Mouse (Mus musculus) midbrain, postnatal 0 days (tissue): ENCODE data around the gene Itga1. TPM values are rescaled to one million over a fixed set of nuclear protein-coding genes. Genes with fewer than 3 reads are reported as not detected.

Experiments
- ATAC-seq: fragments of 200-750 bp; cut with Nextera tagmentation; 2 replicates; pipeline ENCODE4 v1.8.0; 2017; ENCODE audit warnings: moderate number of reproducible peaks, mild to moderate bottlenecking, moderate TSS enrichment, moderate library complexity; ENCODE audit not compliant: low FRiP score
- DNase-seq: peaks from one replicate; pipeline ENCODE4 v3.0.0-alpha.2; 2015; ENCODE audit warnings: low spot score
- H3K27ac ChIP-seq: fragments of 300-500 bp; sonication (generic); 2 replicates; pipeline ENCODE4 v1.5.1; 2014; ENCODE audit warnings: low read depth, mild to moderate bottlenecking, low read length, mixed read lengths
- H3K27me3 ChIP-seq: fragments of 300-500 bp; sonication (generic); 2 replicates; pipeline ENCODE4 v1.6.1; 2014; ENCODE audit warnings: low read length, control low read depth, mixed read lengths; ENCODE audit not compliant: insufficient read depth
- H3K36me3 ChIP-seq: fragments of 300-500 bp; sonication (generic); 2 replicates; pipeline ENCODE4 v1.6.1; 2014; ENCODE audit warnings: low read length, control low read depth, mixed read lengths; ENCODE audit not compliant: insufficient read depth
- H3K4me1 ChIP-seq: fragments of 300-500 bp; sonication (generic); 2 replicates; pipeline ENCODE4 v1.6.1; 2014; ENCODE audit warnings: mild to moderate bottlenecking, control low read depth, antibody characterized with exemption, low read length, mixed read lengths; ENCODE audit not compliant: insufficient read depth
- H3K4me2 ChIP-seq: fragments of 300-500 bp; sonication (generic); 2 replicates; pipeline ENCODE4 v1.6.1; 2014; ENCODE audit warnings: low read depth, mild to moderate bottlenecking, low read length, mixed read lengths; ENCODE audit not compliant: poor library complexity, severe bottlenecking
- H3K4me3 ChIP-seq: fragments of 300-500 bp; sonication (generic); 2 replicates; pipeline ENCODE4 v1.5.1; 2014; ENCODE audit warnings: low read depth, mild to moderate bottlenecking, low read length, moderate library complexity
- H3K9ac ChIP-seq: fragments of 300-500 bp; sonication (generic); replicated peaks from 2 replicates; pipeline ENCODE4 v1.6.1; 2014; ENCODE audit warnings: mild to moderate bottlenecking, low read length, moderate library complexity, mixed read lengths; ENCODE audit not compliant: poor library complexity, severe bottlenecking
- H3K9me3 ChIP-seq: fragments of 300-500 bp; sonication (generic); 2 replicates; pipeline ENCODE4 v1.6.1; 2016; ENCODE audit warnings: low read length, control low read depth
- CTCF ChIP-seq: IDR thresholded peaks from 2 replicates; pipeline ENCODE4 v1.5.1; 2016; ENCODE audit warnings: antibody characterized with exemption, mild to moderate bottlenecking
- WGBS: fragments of 180-500 bp; shearing (Covaris S2); extraction: QIAGEN DNeasy Blood & Tissue Kit; methylation state at CpG from one replicate; pipeline ENCODE4 v1.1.7; 2014; 5-methylcytosine and 5-hydroxymethylcytosine counted together
- polyA plus RNA-seq: library from polyadenylated mRNA; unstranded; fragments of >200 nt; fragmentation: Nextera tagmentation; extraction: Ambion mirVana; gene quantifications from 2 replicates; pipeline ENCODE4 v1.2.1, GENCODE M21; 2015
- total RNA-seq: library from RNA; depleted of rRNA; stranded (reverse); fragments of >200 nt; gene quantifications from 2 replicates; pipeline ENCODE4 v1.2.3, GENCODE M21; 2014

Gene Itga1
- total and polyA plus RNA-seq, 2 experiments from 2014 or later: 3.6 to 8.5 TPM

- no peaks in the 10 kb centered on the region for H3K9me3 ChIP-seq
- WGBS: 94% methylated on average over 9 of the region's 9 CpGs
- H3K36me3 ChIP-seq: no peaks in the 10 kb centered on the region
- no peaks in the 10 kb centered on the region for H3K4me1 ChIP-seq
- ATAC-seq: no peak
- no peak overlapping the region for H3K4me2 ChIP-seq
- H3K27ac ChIP-seq: no peak overlapping the region
- TF ChIP-seq CTCF: no peak
- H3K9ac ChIP-seq: no peak overlapping the region
- no peak for DNase-seq
- no peak overlapping the region for H3K4me3 ChIP-seq
- no peaks in the 10 kb centered on the region for H3K27me3 ChIP-seq
Measured at GRCm38 (mm10) chr13:115017545-115017944, 84.2 kb downstream of the Itga1 start.

GRCm38 (mm10) chr13:115011547-115011946 lies 90.2 kb downstream of the Itga1 start:
- Histone ChIP-seq H3K4me1 (no peaks in the 10 kb centered on the region), H3K9ac (no peak overlapping the region), H3K4me3 (no peak overlapping the region), H3K27ac (no peak overlapping the region), H3K36me3 (no peaks in the 10 kb centered on the region), H3K9me3 (no peaks in the 10 kb centered on the region), H3K4me2 (no peak overlapping the region), H3K27me3 (no peaks in the 10 kb centered on the region)
- WGBS: 48% methylated on average over 6 of the region's 6 CpGs
- DNase-seq: no peak
- no peak for TF ChIP-seq CTCF
- no peak for ATAC-seq

GRCm38 (mm10) chr13:115006213-115006835 lies 95.4 kb downstream of the Itga1 start:
- no peaks in the 10 kb centered on the region for H3K9me3 ChIP-seq
- H3K4me1 ChIP-seq: no peaks in the 10 kb centered on the region
- no peak overlapping the region for H3K9ac ChIP-seq
- H3K4me3 ChIP-seq: no peak overlapping the region
- TF ChIP-seq CTCF: no peak
- no peaks in the 10 kb centered on the region for H3K27me3 ChIP-seq
- H3K27ac ChIP-seq: no peak overlapping the region
- WGBS: 24% methylated on average over 9 of the region's 9 CpGs
- no peaks in the 10 kb centered on the region for H3K36me3 ChIP-seq
- H3K4me2 ChIP-seq: no peak overlapping the region
- ATAC-seq (no peak), DNase-seq (no peak)

- no peaks in the 10 kb centered on the region for H3K27me3 ChIP-seq
- WGBS: 86% methylated on average over 6 of the region's 6 CpGs
- H3K36me3 ChIP-seq: no peaks in the 10 kb centered on the region
- no peak overlapping the region for H3K9ac ChIP-seq
- DNase-seq: no peak
- H3K4me2 ChIP-seq: no peak overlapping the region
- no peaks in the 10 kb centered on the region for H3K4me1 ChIP-seq
- no peak for ATAC-seq
- no peaks in the 10 kb centered on the region for H3K9me3 ChIP-seq
- H3K4me3 ChIP-seq: no peak overlapping the region
- TF ChIP-seq CTCF: no peak
- H3K27ac ChIP-seq: no peak overlapping the region
Measured at GRCm38 (mm10) chr13:115005342-115005741, 96.4 kb downstream of the Itga1 start.

GRCm38 (mm10) chr13:115003444-115004053 lies 98.2 kb downstream of the Itga1 start:
- DNase-seq: no peak
- Histone ChIP-seq H3K4me1 (no peaks in the 10 kb centered on the region), H3K27me3 (no peaks in the 10 kb centered on the region), H3K4me2 (no peak overlapping the region), H3K9ac (no peak overlapping the region), H3K9me3 (no peaks in the 10 kb centered on the region), H3K36me3 (no peaks in the 10 kb centered on the region), H3K27ac (no peak overlapping the region), H3K4me3 (no peak overlapping the region)
- ATAC-seq: no peak
- peak; percentile 56 for TF ChIP-seq CTCF
- 48% methylated on average over 7 of the region's 7 CpGs for WGBS

- no peaks in the 10 kb centered on the region for H3K27me3 ChIP-seq
- no peak overlapping the region for H3K4me3 ChIP-seq
- H3K27ac ChIP-seq: no peak overlapping the region
- H3K9ac ChIP-seq: no peak overlapping the region
- TF ChIP-seq CTCF: no peak
- H3K4me1 ChIP-seq: no peaks in the 10 kb centered on the region
- H3K9me3 ChIP-seq: no peaks in the 10 kb centered on the region
- no peak for ATAC-seq
- no peak overlapping the region for H3K4me2 ChIP-seq
- no peak for DNase-seq
- H3K36me3 ChIP-seq: no peaks in the 10 kb centered on the region
- WGBS: 87% methylated on average over 3 of the region's 3 CpGs
Measured at GRCm38 (mm10) chr13:115002837-115003236, 98.9 kb downstream of the Itga1 start.
